Mouse (Mus musculus) MN1 (cell line): ENCODE data around the gene Glipr2.

Source experiments
- DNase-seq: peaks from one replicate; pipeline ENCODE4 v3.0.0-alpha.2; 2016; ENCODE audit warnings: low spot score

Gene Glipr2

GRCm38 (mm10) chr4:44004623-44005409 lies 47.6 kb downstream of the Glipr2 start:
- DNase-seq: no peak

GRCm38 (mm10) chr4:44010176-44010575 lies 53.0 kb downstream of the Glipr2 start:
- no peak for DNase-seq

GRCm38 (mm10) chr4:44010893-44011292 lies 53.7 kb downstream of the Glipr2 start:
- DNase-seq: no peak

GRCm38 (mm10) chr4:44011799-44012198 lies 54.6 kb downstream of the Glipr2 start:
- no peak for DNase-seq

- peak; percentile 93 for DNase-seq
These were observed 55.5 kb downstream of the Glipr2 start for GRCm38 (mm10) chr4:44012376-44013367.

GRCm38 (mm10) chr4:44013391-44014070 lies 56.3 kb downstream of the Glipr2 start:
- no peak for DNase-seq

- DNase-seq: no peak
These were observed 58.9 kb downstream of the Glipr2 start for GRCm38 (mm10) chr4:44016071-44016470.

GRCm38 (mm10) chr4:44016791-44017190 lies 59.6 kb downstream of the Glipr2 start:
- no peak for DNase-seq

- DNase-seq: no peak
These were observed 65.1 kb downstream of the Glipr2 start for GRCm38 (mm10) chr4:44022323-44022722.

GRCm38 (mm10) chr4:44022766-44023165 lies 65.6 kb downstream of the Glipr2 start:
- DNase-seq: no peak

GRCm38 (mm10) chr4:44023681-44024080 lies 66.5 kb downstream of the Glipr2 start:
- no peak for DNase-seq

GRCm38 (mm10) chr4:44024241-44024640 lies 67.0 kb downstream of the Glipr2 start:
- no peak for DNase-seq

- no peak for DNase-seq
These were observed 68.4 kb downstream of the Glipr2 start for GRCm38 (mm10) chr4:44025570-44025969.
